Mouse (Mus musculus): ENCODE data around the gene Olfr1028. TPM values are rescaled to one million over a fixed set of nuclear protein-coding genes. Genes with fewer than 3 reads are reported as not detected.

Olfr1028 gene
- not detected in 2 replicates for polyA plus RNA-seq (2015; fragmentation: Nextera tagmentation; extraction: Ambion mirVana)

DNA sequence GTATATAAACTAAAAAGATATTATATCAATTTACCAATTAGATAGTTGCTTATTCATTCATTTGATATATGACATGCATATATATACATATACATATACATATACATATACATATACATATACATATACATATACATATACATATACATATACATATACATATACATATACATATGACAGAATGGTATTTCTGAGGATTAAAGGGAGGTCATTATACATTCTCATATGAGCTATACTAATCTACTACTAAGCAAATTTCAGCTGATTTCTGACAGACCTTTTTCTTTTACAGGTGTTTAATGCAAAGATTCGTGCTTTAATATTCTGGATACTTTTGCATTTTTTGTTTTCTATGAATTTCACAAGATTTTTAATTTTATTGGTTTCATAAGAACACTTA, at the start of gene Olfr1028:
TSS of gene Olfr1028 (plus strand) at position 301 of the 400 bp plus-strand sequence.
- no peak for ATAC-seq
- H3K27ac ChIP-seq (ENCODE audit: low read length), result no peak within 1 kb of the TSS
- H3K27me3 ChIP-seq (replicated peaks; ENCODE audit: control insufficient read depth, insufficient read depth, low read length), result no peaks in the 10 kb centered on the region
- 73% methylated on average over 1 of the region's 1 CpGs for WGBS
- no peaks in the 10 kb centered on the region for H3K4me1 ChIP-seq (replicated peaks; ENCODE audit: control insufficient read depth, insufficient read depth, low read length)
- H3K36me3 ChIP-seq (ENCODE audit: control insufficient read depth, insufficient read depth), result no peaks in the 10 kb centered on the region
- no peak within 1 kb of the TSS for H3K4me2 ChIP-seq (ENCODE audit: low read length)
- H3K9ac ChIP-seq (replicated peaks; ENCODE audit: low read depth, low read length), result no peak within 1 kb of the TSS
- no peak within 1 kb of the TSS for H3K4me3 ChIP-seq (replicated peaks; ENCODE audit: low read length)
- no peaks in the 10 kb centered on the region for H3K9me3 ChIP-seq (ENCODE audit: control insufficient read depth, low read length)

DNA sequence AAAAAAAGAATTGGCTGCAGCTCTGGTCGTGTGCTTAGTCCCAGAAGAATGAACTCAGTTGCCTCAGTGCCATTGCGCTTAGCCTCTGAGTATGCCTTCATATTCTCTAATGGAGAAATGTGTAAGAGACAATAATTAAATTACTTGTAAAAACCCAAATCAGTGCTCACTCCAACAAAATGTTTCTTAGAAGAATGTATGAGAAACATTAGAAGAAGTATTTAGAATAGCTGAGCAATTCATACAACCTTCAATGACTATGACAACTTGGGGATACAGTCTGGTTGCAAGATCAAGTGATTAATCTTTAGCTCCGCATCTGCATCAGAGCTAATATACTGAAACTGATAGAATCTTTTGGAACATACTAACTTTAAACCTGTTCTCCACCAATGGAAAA, 45.3 kb upstream of the Olfr1028 start, which contains the start of gene Olfr1024:
TSS of gene Olfr1024 (minus strand) at position 101 of the 400 bp plus-strand sequence.
- no peaks in the 10 kb centered on the region for H3K4me1 ChIP-seq (replicated peaks; ENCODE audit: control insufficient read depth, insufficient read depth, low read length)
- no peaks in the 10 kb centered on the region for H3K36me3 ChIP-seq (ENCODE audit: control insufficient read depth, insufficient read depth)
- no peak within 1 kb of the TSS for H3K9ac ChIP-seq (replicated peaks; ENCODE audit: low read depth, low read length)
- no peaks in the 10 kb centered on the region for H3K9me3 ChIP-seq (ENCODE audit: control insufficient read depth, low read length)
- H3K27ac ChIP-seq (ENCODE audit: low read length), result no peak within 1 kb of the TSS
- no peaks in the 10 kb centered on the region for H3K27me3 ChIP-seq (replicated peaks; ENCODE audit: control insufficient read depth, insufficient read depth, low read length)
- 92% methylated on average over 3 of the region's 3 CpGs for WGBS
- no peak for ATAC-seq
- H3K4me3 ChIP-seq (replicated peaks; ENCODE audit: low read length), result no peak within 1 kb of the TSS
- H3K4me2 ChIP-seq (ENCODE audit: low read length), result no peak within 1 kb of the TSS

DNA sequence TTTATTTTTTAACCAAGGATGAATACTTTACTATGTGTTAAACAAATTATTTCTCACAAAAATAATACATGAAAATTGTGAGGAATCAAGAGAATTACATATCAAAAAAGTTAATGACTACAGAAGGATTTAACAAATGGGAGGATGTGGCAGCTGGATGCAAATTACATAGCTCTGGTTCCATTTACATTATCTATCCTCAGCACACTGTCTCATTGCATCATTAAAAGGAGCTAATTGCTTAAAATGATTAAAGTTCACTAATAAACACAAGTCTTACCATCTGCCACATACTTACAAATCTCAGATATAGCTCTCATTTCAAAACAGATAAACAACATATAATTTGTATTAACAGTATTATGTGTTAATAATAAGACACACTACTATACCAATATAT, 37.0 kb upstream of the Olfr1028 start:
- Histone ChIP-seq H3K4me2 (ENCODE audit: low read length) (no peak overlapping the region), H3K4me3 (replicated peaks; ENCODE audit: low read length) (no peak overlapping the region), H3K9me3 (ENCODE audit: control insufficient read depth, low read length) (no peaks in the 10 kb centered on the region), H3K4me1 (replicated peaks; ENCODE audit: control insufficient read depth, insufficient read depth, low read length) (no peaks in the 10 kb centered on the region), H3K27ac (ENCODE audit: low read length) (no peak overlapping the region), H3K27me3 (replicated peaks; ENCODE audit: control insufficient read depth, insufficient read depth, low read length) (no peaks in the 10 kb centered on the region), H3K36me3 (ENCODE audit: control insufficient read depth, insufficient read depth) (no peaks in the 10 kb centered on the region), H3K9ac (replicated peaks; ENCODE audit: low read depth, low read length) (no peak overlapping the region)
- ATAC-seq, result peak; percentile 40

DNA sequence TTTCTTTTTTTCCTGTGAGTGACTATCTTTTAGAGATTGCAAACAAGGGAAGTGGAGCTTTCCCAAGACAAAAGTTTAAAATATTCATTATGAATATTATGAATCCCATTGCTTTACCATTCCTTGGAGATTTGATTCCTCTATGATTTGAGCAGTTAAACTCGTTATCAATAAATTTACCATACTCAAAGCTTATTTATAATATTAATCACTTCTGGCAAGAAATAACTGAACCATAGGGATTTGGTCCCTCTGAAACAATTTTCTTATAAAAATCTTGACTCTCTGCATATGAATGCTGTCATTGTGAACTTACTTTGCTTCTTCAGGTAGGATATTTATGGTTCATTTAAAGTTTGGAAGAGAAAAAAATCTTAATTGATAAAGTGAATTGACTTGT, 35.3 kb upstream of the Olfr1028 start, which contains the start of gene Olfr1025-ps1:
TSS of gene Olfr1025-ps1 (plus strand) at position 301 of the 400 bp plus-strand sequence.
- Histone ChIP-seq H3K36me3 (ENCODE audit: control insufficient read depth, insufficient read depth) (no peaks in the 10 kb centered on the region), H3K4me2 (ENCODE audit: low read length) (no peak within 1 kb of the TSS), H3K27ac (ENCODE audit: low read length) (no peak within 1 kb of the TSS), H3K9ac (replicated peaks; ENCODE audit: low read depth, low read length) (no peak within 1 kb of the TSS), H3K4me3 (replicated peaks; ENCODE audit: low read length) (no peak within 1 kb of the TSS), H3K4me1 (replicated peaks; ENCODE audit: control insufficient read depth, insufficient read depth, low read length) (no peaks in the 10 kb centered on the region), H3K9me3 (ENCODE audit: control insufficient read depth, low read length) (no peaks in the 10 kb centered on the region), H3K27me3 (replicated peaks; ENCODE audit: control insufficient read depth, insufficient read depth, low read length) (no peaks in the 10 kb centered on the region)
- 46% methylated on average over 1 of the region's 1 CpGs for WGBS
- ATAC-seq, result no peak

DNA sequence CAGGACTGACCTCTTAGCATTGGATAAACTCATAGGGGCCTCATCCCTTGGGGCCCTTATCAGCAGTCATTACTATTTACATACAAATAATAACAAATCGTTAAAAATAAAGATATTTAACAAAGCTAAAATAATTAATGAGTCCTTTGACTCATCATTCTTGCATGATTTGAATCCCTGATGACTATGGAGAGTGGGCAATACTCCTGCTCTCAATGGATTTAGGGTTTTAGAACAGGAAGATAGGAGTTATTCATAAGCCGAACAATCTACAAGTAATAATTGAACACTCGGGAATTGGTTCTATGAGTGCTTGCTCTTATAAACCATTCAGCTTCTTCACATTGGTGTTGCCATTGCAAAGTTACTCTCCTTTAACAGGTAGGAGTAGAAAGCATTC, 29.0 kb upstream of the Olfr1028 start, which contains the start of gene Olfr1026:
TSS of gene Olfr1026 (plus strand) at position 301 of the 400 bp plus-strand sequence.
- no peak for ATAC-seq
- Histone ChIP-seq H3K27me3 (replicated peaks; ENCODE audit: control insufficient read depth, insufficient read depth, low read length) (no peaks in the 10 kb centered on the region), H3K4me1 (replicated peaks; ENCODE audit: control insufficient read depth, insufficient read depth, low read length) (no peaks in the 10 kb centered on the region), H3K4me2 (ENCODE audit: low read length) (no peak within 1 kb of the TSS), H3K9me3 (ENCODE audit: control insufficient read depth, low read length) (no peaks in the 10 kb centered on the region), H3K36me3 (ENCODE audit: control insufficient read depth, insufficient read depth) (no peaks in the 10 kb centered on the region), H3K4me3 (replicated peaks; ENCODE audit: low read length) (no peak within 1 kb of the TSS), H3K27ac (ENCODE audit: low read length) (no peak within 1 kb of the TSS), H3K9ac (replicated peaks; ENCODE audit: low read depth, low read length) (no peak within 1 kb of the TSS)
- 91% methylated on average over 3 of the region's 3 CpGs for WGBS

DNA sequence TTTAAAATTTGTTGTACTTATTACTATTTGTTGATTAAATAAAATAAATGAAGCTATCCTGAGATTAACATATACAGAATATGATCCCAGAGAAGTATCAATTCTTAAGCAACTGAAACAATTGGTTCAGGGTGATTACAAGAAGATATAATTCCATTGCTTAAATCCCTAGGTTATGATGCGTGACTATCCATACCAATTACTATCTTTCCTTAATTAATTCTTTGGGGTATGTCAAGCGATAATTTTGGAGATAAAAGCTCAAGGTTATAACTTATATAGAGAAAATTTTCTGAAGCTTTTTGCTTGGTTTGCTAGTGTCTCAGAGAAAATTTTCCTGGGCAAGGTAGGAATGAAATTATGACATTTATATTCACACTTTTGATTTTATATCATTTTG, 23.4 kb downstream of the Olfr1028 start, which contains the start of gene Olfr1029:
TSS of gene Olfr1029 (plus strand) at position 301 of the 400 bp plus-strand sequence.
- H3K4me1 ChIP-seq (replicated peaks; ENCODE audit: control insufficient read depth, insufficient read depth, low read length), result no peaks in the 10 kb centered on the region
- no peaks in the 10 kb centered on the region for H3K27me3 ChIP-seq (replicated peaks; ENCODE audit: control insufficient read depth, insufficient read depth, low read length)
- H3K4me3 ChIP-seq (replicated peaks; ENCODE audit: low read length), result no peak within 1 kb of the TSS
- H3K9me3 ChIP-seq (ENCODE audit: control insufficient read depth, low read length), result no peaks in the 10 kb centered on the region
- ATAC-seq, result no peak
- no peak within 1 kb of the TSS for H3K9ac ChIP-seq (replicated peaks; ENCODE audit: low read depth, low read length)
- H3K36me3 ChIP-seq (ENCODE audit: control insufficient read depth, insufficient read depth), result no peaks in the 10 kb centered on the region
- no peak within 1 kb of the TSS for H3K27ac ChIP-seq (ENCODE audit: low read length)
- H3K4me2 ChIP-seq (ENCODE audit: low read length), result no peak within 1 kb of the TSS
- 82% methylated on average over 2 of the region's 2 CpGs for WGBS

DNA sequence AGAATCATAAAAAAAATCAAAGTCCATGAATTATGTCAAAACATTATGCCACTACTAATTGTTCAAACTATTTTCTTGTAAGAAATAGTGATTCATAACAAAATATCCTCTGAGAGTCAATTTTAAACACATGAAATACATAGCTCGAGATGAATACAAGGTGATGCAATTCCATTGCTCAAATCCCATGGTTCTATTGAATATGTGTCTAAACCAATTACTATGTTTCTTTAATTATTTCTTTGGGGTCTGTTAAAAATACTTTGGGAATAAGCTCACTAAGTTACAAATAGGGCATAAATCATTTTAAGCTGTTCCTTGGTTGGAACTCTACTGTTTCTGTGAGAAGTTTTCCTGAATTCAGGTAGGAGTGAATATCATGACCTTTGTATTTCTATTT, 28.7 kb downstream of the Olfr1028 start, which contains the start of gene Olfr1030:
TSS of gene Olfr1030 (plus strand) at position 301 of the 400 bp plus-strand sequence.
- no peaks in the 10 kb centered on the region for H3K27me3 ChIP-seq (replicated peaks; ENCODE audit: control insufficient read depth, insufficient read depth, low read length)
- no peak within 1 kb of the TSS for H3K9ac ChIP-seq (replicated peaks; ENCODE audit: low read depth, low read length)
- H3K4me1 ChIP-seq (replicated peaks; ENCODE audit: control insufficient read depth, insufficient read depth, low read length), result no peaks in the 10 kb centered on the region
- H3K27ac ChIP-seq (ENCODE audit: low read length), result no peak within 1 kb of the TSS
- no peaks in the 10 kb centered on the region for H3K36me3 ChIP-seq (ENCODE audit: control insufficient read depth, insufficient read depth)
- no peak for ATAC-seq
- H3K9me3 ChIP-seq (ENCODE audit: control insufficient read depth, low read length), result no peaks in the 10 kb centered on the region
- no peak within 1 kb of the TSS for H3K4me3 ChIP-seq (replicated peaks; ENCODE audit: low read length)
- H3K4me2 ChIP-seq (ENCODE audit: low read length), result no peak within 1 kb of the TSS
- 77% methylated on average over 1 of the region's 1 CpGs for WGBS

DNA sequence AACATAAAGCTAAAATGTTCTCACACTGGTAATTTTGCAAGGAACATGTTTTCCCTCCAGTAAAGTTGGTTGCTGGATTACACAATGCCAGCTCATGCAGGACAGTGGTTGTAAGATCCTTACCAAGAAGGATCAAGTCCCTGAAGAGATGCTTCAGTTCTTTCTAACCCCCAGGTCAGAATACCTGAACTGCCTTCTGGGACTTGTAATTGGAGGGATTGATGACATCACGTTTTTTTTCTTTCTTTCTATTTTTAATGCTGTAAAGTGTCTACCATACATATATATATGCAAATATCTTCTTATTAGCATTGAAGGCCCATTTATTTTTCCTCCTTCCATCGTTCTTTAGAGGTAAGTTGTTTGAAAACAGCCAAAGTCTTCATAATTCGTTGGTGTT, 39.8 kb downstream of the Olfr1028 start, which contains the start of gene Olfr1031:
TSS of gene Olfr1031 (plus strand) at position 301 of the 400 bp plus-strand sequence.
- no peaks in the 10 kb centered on the region for H3K36me3 ChIP-seq (ENCODE audit: control insufficient read depth, insufficient read depth)
- no peaks in the 10 kb centered on the region for H3K9me3 ChIP-seq (ENCODE audit: control insufficient read depth, low read length)
- H3K27ac ChIP-seq (ENCODE audit: low read length), result no peak within 1 kb of the TSS
- no peak within 1 kb of the TSS for H3K4me3 ChIP-seq (replicated peaks; ENCODE audit: low read length)
- no peak within 1 kb of the TSS for H3K9ac ChIP-seq (replicated peaks; ENCODE audit: low read depth, low read length)
- 62% methylated on average over 3 of the region's 3 CpGs for whole genome bisulfite sequencing
- no peaks in the 10 kb centered on the region for H3K4me1 ChIP-seq (replicated peaks; ENCODE audit: control insufficient read depth, insufficient read depth, low read length)
- H3K27me3 ChIP-seq (replicated peaks; ENCODE audit: control insufficient read depth, insufficient read depth, low read length), result no peaks in the 10 kb centered on the region
- no peak within 1 kb of the TSS for H3K4me2 ChIP-seq (ENCODE audit: low read length)
- ATAC-seq, result no peak

Data from forebrain, embryonic 16.5 days (tissue).